Mouse (Mus musculus): ENCODE data around the gene Wfs1. TPM values are rescaled to one million over a fixed set of nuclear protein-coding genes. Genes with fewer than 3 reads are reported as not detected.
A peak's percentile ranks its signal among the peaks of the same experiment; 100 is the strongest.
"Not testable (repeated sequence)": the region's sequence is repeated elsewhere in the genome, so short reads cannot be mapped to it uniquely, and the experiment has no call there.

Wfs1 gene
- polyA plus RNA-seq, 1 experiment from 2014 or later: 18.4 TPM

DNA sequence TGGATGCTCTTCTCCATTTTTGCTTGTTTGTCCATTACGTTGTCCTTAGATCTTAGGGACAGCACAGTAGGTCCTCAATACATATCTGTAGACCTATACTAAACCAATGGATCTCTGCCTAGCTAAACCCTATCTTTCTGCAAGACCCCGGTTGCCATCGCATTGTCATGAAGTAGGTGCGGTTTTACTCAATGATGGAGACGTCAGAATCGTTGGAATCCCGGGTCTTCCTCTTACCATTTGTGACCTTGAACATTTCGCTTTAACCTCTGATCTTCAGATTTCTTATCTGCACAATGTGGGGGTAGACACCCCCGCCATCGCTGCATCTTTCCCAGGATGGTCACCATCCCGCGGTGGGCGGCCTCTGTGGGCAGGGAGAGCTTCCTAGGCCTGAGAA is 38.7 kb upstream of the Wfs1 start:
- 17% methylated on average over 13 of the region's 13 CpGs for WGBS

DNA sequence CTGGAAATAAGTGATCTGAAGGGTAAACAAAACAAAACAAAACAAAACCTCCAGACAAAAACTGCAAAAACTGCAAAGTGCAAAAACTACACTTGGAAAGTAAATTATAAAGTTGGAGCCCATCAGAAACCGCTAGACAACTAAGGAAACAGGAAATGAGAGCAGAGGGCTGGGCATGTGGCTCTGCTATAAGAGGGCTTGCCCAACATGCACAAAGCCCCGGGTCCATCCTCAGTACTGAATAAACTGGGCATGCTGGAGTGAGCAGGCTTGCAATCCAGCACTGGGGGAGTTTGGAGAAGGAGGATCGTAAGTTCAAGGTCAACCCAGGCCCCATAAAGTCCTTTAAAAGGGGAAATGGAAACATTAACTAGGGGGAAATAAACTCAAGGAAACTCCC is 28.2 kb upstream of the Wfs1 start:
- Histone ChIP-seq H3K9ac (ENCODE audit: low read length) (no peak overlapping the region), H3K4me1 (ENCODE audit: control insufficient read depth, insufficient read depth, low read length) (no peaks in the 10 kb centered on the region), H3K36me3 (ENCODE audit: control insufficient read depth, insufficient read depth) (no peaks in the 10 kb centered on the region), H3K27ac (ENCODE audit: low read length) (no peak overlapping the region), H3K9me3 (replicated peaks; ENCODE audit: control insufficient read depth, low read length) (no peaks in the 10 kb centered on the region), H3K4me3 (ENCODE audit: low read length) (no peak overlapping the region), H3K27me3 (ENCODE audit: control insufficient read depth, insufficient read depth, low read length) (peaks cover 8% of the 10 kb centered on the region; the same call in 1 of the 2 replicates), H3K4me2 (ENCODE audit: low read depth, low read length) (no peak overlapping the region)
- 47% methylated on average over 3 of the region's 3 CpGs for WGBS
- ATAC-seq (replicated peaks; ENCODE audit: extremely low read depth, insufficient read depth, low FRiP score): no peak

More for the DNA sequence above, 38.7 kb upstream of the Wfs1 start:
- Histone ChIP-seq H3K9me3 (replicated peaks; ENCODE audit: control insufficient read depth, low read length) (no peaks in the 10 kb centered on the region), H3K27me3 (ENCODE audit: control insufficient read depth, insufficient read depth, low read length) (peaks cover 56% of the 10 kb centered on the region), H3K4me3 (ENCODE audit: low read length) (peak overlapping the region; percentile 65), H3K27ac (ENCODE audit: low read length) (no peak overlapping the region), H3K4me1 (ENCODE audit: control insufficient read depth, insufficient read depth, low read length) (peaks cover 11% of the 10 kb centered on the region), H3K36me3 (ENCODE audit: control insufficient read depth, insufficient read depth) (no peaks in the 10 kb centered on the region), H3K9ac (ENCODE audit: low read length) (no peak overlapping the region), H3K4me2 (ENCODE audit: low read depth, low read length) (peak overlapping the region; percentile 97)
- no peak for ATAC-seq (replicated peaks; ENCODE audit: extremely low read depth, insufficient read depth, low FRiP score)

DNA sequence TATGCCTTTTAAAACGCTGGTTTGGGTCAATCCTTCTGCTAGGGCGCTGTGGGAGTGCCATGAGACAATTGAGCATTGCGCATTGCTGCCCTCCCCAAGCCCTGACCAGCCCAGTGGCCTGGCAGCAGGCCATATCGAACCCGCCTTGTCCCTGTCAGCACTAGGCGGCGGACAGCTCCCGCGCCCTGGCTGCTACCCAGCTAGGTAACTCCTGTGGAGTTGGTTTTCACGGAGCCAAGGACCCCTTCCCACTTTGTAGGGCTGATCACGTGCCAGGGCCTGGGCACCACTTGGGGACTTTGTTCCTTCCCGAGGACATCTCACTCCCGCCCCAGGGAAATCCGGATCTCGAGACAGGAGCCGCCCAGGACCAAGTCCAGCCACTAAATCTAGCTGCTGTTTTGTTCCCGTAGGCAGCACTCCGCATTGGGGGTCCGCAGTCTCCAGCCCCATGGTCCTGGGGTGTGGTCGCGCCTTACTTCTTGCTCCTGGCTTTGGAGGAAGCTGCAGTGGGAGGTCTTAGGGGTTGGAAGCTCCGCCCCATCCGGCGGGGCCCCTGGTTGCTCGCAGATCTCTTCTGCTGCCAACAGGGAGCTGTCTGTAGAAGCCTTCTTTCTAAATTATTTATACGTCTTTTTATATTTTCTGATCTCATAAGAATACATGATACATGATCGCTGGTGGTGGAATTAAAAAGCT is 26.8 kb upstream of the Wfs1 start:
- no peak for ATAC-seq (replicated peaks; ENCODE audit: extremely low read depth, insufficient read depth, low FRiP score)
- no peak overlapping the region for H3K4me2 ChIP-seq (ENCODE audit: low read depth, low read length)
- H3K9ac ChIP-seq (ENCODE audit: low read length): no peak overlapping the region
- 6% methylated on average over 27 of the region's 27 CpGs for WGBS
- peaks cover 8% of the 10 kb centered on the region; the same call in 1 of the 2 replicates for H3K27me3 ChIP-seq (ENCODE audit: control insufficient read depth, insufficient read depth, low read length)
- H3K27ac ChIP-seq (ENCODE audit: low read length): no peak overlapping the region
- no peaks in the 10 kb centered on the region for H3K4me1 ChIP-seq (ENCODE audit: control insufficient read depth, insufficient read depth, low read length)
- no peak overlapping the region for H3K4me3 ChIP-seq (ENCODE audit: low read length)
- H3K36me3 ChIP-seq (ENCODE audit: control insufficient read depth, insufficient read depth): no peaks in the 10 kb centered on the region
- H3K9me3 ChIP-seq (replicated peaks; ENCODE audit: control insufficient read depth, low read length): no peaks in the 10 kb centered on the region

DNA sequence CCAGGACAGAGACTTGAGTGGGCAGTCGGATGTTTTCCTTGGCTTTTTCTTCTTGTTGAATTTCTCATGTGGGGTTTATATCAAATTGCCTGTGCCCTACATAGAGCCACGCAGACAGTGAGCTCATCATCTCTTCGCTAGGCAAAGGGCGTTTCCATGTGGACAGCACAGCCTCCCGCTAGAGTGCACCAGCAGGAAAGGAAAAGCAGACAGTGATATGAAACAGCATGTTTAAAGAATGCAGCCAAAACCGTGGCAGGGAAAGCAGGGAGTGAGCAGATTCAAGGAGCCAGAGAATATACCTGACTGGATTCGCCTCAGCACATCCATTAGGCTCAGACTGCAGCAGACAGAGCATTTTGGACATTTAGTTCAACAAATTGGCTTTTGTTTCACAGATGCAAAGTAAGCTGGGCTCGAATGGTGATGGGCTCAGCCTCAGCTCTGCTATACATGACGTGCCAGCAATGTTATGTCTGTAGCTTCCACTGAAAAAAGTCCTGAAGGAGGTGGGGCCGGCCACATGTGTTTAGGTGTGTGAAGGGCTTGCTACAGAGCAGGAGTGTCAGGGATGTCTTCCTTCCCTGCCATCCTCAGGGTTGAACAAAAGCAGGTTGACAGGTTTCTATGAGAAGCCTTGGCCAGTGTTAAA is 21.8 kb upstream of the Wfs1 start:
- peaks cover 3% of the 10 kb centered on the region; the same call in 1 of the 2 replicates for H3K27me3 ChIP-seq (ENCODE audit: control insufficient read depth, insufficient read depth, low read length)
- WGBS: 66% methylated on average over 10 of the region's 10 CpGs
- no peak overlapping the region for H3K27ac ChIP-seq (ENCODE audit: low read length)
- H3K36me3 ChIP-seq (ENCODE audit: control insufficient read depth, insufficient read depth): no peaks in the 10 kb centered on the region
- no peaks in the 10 kb centered on the region; the same call in none of the 2 replicates for H3K9me3 ChIP-seq (replicated peaks; ENCODE audit: control insufficient read depth, low read length)
- ATAC-seq (replicated peaks; ENCODE audit: extremely low read depth, insufficient read depth, low FRiP score): no peak
- no peak overlapping the region for H3K4me2 ChIP-seq (ENCODE audit: low read depth, low read length)
- H3K9ac ChIP-seq (ENCODE audit: low read length): no peak overlapping the region
- no peak overlapping the region for H3K4me3 ChIP-seq (ENCODE audit: low read length)
- no peaks in the 10 kb centered on the region for H3K4me1 ChIP-seq (ENCODE audit: control insufficient read depth, insufficient read depth, low read length)

DNA sequence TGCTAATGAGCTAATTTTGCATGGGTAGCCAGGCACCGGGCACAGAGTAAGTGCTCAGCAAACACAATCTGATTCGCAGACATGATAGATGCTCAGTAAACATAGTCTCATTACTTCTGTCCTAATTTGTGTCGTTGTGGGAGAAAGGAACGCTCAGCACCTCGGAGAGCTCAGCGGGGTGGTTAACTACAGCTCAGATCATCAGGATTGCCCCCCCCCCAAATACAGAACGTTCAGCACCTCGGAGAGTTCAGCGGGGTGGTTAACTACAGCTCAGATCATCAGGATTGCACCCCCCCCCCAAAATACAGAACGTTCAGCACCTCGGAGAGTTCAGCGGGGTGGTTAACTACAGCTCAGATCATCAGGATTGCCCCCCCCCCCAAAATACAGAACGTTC is 20.8 kb upstream of the Wfs1 start:
- not testable (repeated sequence) for H3K4me3 ChIP-seq (ENCODE audit: low read length); H3K9me3 ChIP-seq (replicated peaks; ENCODE audit: control insufficient read depth, low read length); H3K27ac ChIP-seq (ENCODE audit: low read length); ATAC-seq (replicated peaks; ENCODE audit: extremely low read depth, insufficient read depth, low FRiP score); H3K27me3 ChIP-seq (ENCODE audit: control insufficient read depth, insufficient read depth, low read length); H3K4me1 ChIP-seq (ENCODE audit: control insufficient read depth, insufficient read depth, low read length); H3K9ac ChIP-seq (ENCODE audit: low read length); H3K4me2 ChIP-seq (ENCODE audit: low read depth, low read length); H3K36me3 ChIP-seq (ENCODE audit: control insufficient read depth, insufficient read depth)
- 24% methylated on average over 13 of the region's 13 CpGs for WGBS

DNA sequence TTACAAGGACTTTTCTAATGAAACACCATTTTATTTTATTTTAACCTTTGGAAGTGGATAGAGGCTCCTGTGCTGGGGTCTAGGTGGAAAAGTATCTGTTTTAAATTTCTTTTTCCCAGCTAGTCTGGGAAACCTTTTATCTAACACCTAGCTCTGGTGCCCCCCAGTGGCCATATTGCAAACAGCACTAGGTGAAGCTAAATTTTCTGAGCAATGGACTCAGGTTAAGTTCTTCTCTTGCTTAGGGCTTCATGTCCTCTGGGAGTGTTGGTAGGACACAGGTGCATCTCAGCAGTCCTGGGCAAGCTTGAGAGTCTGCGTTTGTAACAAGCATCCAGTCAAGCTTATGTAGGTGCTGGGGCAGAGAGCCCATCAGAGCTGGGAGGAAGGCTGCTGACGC is 13.0 kb upstream of the Wfs1 start:
- H3K9me3 ChIP-seq (replicated peaks; ENCODE audit: control insufficient read depth, low read length): no peaks in the 10 kb centered on the region
- no peak overlapping the region for H3K9ac ChIP-seq (ENCODE audit: low read length)

DNA sequence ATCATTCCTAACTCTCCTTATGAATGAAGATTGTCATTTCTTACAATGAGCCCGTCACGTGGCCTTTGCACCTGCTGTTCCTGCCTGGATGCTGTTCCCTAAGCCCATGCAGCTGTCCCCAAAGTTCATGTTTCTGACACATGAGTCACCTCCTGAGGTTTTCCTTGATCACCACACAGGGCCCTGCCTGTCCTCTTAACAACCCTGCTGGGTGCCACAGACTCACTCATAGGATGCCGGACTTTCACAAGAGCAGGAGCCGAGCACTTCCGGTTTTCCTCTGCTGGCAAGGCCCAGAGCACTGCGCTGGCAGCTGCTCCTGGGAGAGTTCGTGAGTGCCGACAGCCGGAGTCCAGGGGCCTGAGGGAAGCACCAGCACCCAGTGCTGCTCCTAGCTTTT is 12.0 kb upstream of the Wfs1 start:
- H3K4me1 ChIP-seq (ENCODE audit: control insufficient read depth, insufficient read depth, low read length): no peaks in the 10 kb centered on the region
- no peaks in the 10 kb centered on the region for H3K9me3 ChIP-seq (replicated peaks; ENCODE audit: control insufficient read depth, low read length)
- H3K27me3 ChIP-seq (ENCODE audit: control insufficient read depth, insufficient read depth, low read length): no peaks in the 10 kb centered on the region; the same call in 1 of the 2 replicates
- 77% methylated on average over 9 of the region's 9 CpGs for WGBS
- ATAC-seq (replicated peaks; ENCODE audit: extremely low read depth, insufficient read depth, low FRiP score): no peak
- H3K4me3 ChIP-seq (ENCODE audit: low read length): no peak overlapping the region
- no peaks in the 10 kb centered on the region for H3K36me3 ChIP-seq (ENCODE audit: control insufficient read depth, insufficient read depth)
- no peak overlapping the region for H3K4me2 ChIP-seq (ENCODE audit: low read depth, low read length)
- H3K9ac ChIP-seq (ENCODE audit: low read length): no peak overlapping the region
- no peak overlapping the region for H3K27ac ChIP-seq (ENCODE audit: low read length)

More for the DNA sequence above, 13.0 kb upstream of the Wfs1 start:
- H3K27me3 ChIP-seq (ENCODE audit: control insufficient read depth, insufficient read depth, low read length): no peaks in the 10 kb centered on the region; the same call in 1 of the 2 replicates
- whole genome bisulfite sequencing: 58% methylated on average over 2 of the region's 2 CpGs
- H3K36me3 ChIP-seq (ENCODE audit: control insufficient read depth, insufficient read depth): no peaks in the 10 kb centered on the region
- no peak overlapping the region for H3K4me2 ChIP-seq (ENCODE audit: low read depth, low read length)
- H3K4me1 ChIP-seq (ENCODE audit: control insufficient read depth, insufficient read depth, low read length): no peaks in the 10 kb centered on the region
- no peak overlapping the region for H3K27ac ChIP-seq (ENCODE audit: low read length)
- H3K4me3 ChIP-seq (ENCODE audit: low read length): no peak overlapping the region
- no peak for ATAC-seq (replicated peaks; ENCODE audit: extremely low read depth, insufficient read depth, low FRiP score)

DNA sequence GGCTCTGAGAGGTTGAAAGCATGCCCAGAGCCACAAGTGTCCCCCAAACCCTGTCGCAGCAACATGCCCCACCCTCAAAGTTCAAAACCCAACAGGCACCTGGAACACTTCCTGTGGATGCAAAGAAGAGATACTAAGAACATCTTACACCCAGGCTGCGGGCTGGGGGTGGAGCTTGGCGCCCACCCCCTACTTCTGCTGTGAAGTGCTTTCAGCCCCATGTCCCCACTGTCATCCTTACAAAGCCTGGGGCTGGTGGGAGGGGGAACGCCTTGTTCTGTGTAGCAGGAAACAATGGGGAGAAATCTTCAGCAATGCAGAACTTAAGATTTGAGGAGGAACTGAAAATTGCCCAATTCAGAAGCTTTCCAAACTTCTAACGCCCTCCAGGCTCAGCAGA is 9.0 kb upstream of the Wfs1 start:
- Histone ChIP-seq H3K9me3 (replicated peaks; ENCODE audit: control insufficient read depth, low read length) (no peaks in the 10 kb centered on the region), H3K27me3 (ENCODE audit: control insufficient read depth, insufficient read depth, low read length) (no peaks in the 10 kb centered on the region; the same call in 1 of the 2 replicates), H3K4me2 (ENCODE audit: low read depth, low read length) (no peak overlapping the region), H3K9ac (ENCODE audit: low read length) (no peak overlapping the region), H3K4me1 (ENCODE audit: control insufficient read depth, insufficient read depth, low read length) (no peaks in the 10 kb centered on the region), H3K4me3 (ENCODE audit: low read length) (no peak overlapping the region), H3K27ac (ENCODE audit: low read length) (no peak overlapping the region), H3K36me3 (ENCODE audit: control insufficient read depth, insufficient read depth) (no peaks in the 10 kb centered on the region)
- 40% methylated on average over 5 of the region's 5 CpGs for WGBS
- no peak for ATAC-seq (replicated peaks; ENCODE audit: extremely low read depth, insufficient read depth, low FRiP score)

DNA sequence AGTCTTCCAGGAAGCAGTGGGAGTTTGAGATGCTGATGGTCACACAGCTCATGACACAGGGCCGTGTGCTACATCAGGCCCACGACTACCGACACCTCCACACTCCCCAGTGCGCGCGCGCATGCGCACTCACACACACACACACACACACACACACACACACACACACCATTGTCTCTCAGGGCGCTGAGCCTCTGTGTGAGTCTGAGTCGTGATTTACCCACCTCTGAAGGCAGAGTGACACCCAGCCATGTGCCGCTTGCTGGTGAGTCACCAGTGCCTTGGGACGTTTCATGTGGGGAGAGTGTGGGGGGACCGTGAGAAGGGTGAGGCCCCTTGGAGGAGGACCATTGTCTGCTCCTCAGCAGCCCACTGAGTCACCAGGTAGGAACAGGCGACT is 7.4 kb upstream of the Wfs1 start:
- no peak overlapping the region for H3K4me3 ChIP-seq (ENCODE audit: low read length)
- no peaks in the 10 kb centered on the region for H3K4me1 ChIP-seq (ENCODE audit: control insufficient read depth, insufficient read depth, low read length)
- H3K27ac ChIP-seq (ENCODE audit: low read length): no peak overlapping the region
- WGBS: 79% methylated on average over 14 of the region's 14 CpGs
- no peaks in the 10 kb centered on the region for H3K36me3 ChIP-seq (ENCODE audit: control insufficient read depth, insufficient read depth)
- no peak overlapping the region for H3K4me2 ChIP-seq (ENCODE audit: low read depth, low read length)
- no peaks in the 10 kb centered on the region for H3K27me3 ChIP-seq (ENCODE audit: control insufficient read depth, insufficient read depth, low read length)
- H3K9ac ChIP-seq (ENCODE audit: low read length): no peak overlapping the region
- no peak for ATAC-seq (replicated peaks; ENCODE audit: extremely low read depth, insufficient read depth, low FRiP score)
- H3K9me3 ChIP-seq (replicated peaks; ENCODE audit: control insufficient read depth, low read length): no peaks in the 10 kb centered on the region

Measured in heart, embryonic 16.5 days (tissue).